11 mouse cellular contexts compared by ENCODE assay signal in the genomic region with DNA sequence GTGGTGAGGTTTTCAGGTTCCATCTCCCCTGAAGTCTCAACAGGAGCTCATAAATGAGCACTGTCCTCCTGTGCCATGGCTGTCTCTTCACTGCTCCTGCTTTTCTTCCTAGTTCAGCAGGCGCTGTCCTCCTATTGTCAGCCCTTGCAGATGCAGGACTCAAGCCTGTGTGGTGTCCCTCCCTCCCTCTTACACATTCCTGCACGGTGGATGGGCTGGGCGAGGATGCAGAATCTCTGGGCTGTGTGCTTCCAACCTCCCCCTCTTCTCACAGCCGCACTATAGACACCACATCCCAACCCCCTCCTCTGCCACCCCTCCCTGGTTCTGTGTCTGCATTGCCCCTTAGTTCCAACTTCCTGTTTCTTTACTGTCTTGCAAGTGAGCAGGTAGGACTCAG.
DNase-seq lines count a peak whose midpoint lies in the region; ATAC-seq and TF ChIP-seq lines count a peak whose summit lies in the region.
"Had no signal": no experiment of that assay in that cellular context is flagged by ENCODE, and none has a peak within 500 bp of the region (broad histone marks: within the 10 kb centered on the region; RNA-seq: fewer than 3 reads in every experiment).

No protein-coding gene starts in this region.

- H3K36me3 ChIP-seq in forebrain, embryonic 12.5 days (replicated peaks) = no peaks in the 10 kb centered on the region
- no peaks in the 10 kb centered on the region for H3K36me3 ChIP-seq in forebrain, postnatal 0 days (ENCODE audit: insufficient read depth)
- H3K36me3 ChIP-seq in kidney, embryonic 15.5 days = no peaks in the 10 kb centered on the region
- no peaks in the 10 kb centered on the region for H3K36me3 ChIP-seq in hindbrain, embryonic 15.5 days

- no peaks in the 10 kb centered on the region for H3K27me3 ChIP-seq in forebrain, embryonic 12.5 days
- no peaks in the 10 kb centered on the region for H3K27me3 ChIP-seq in forebrain, postnatal 0 days (ENCODE audit: insufficient read depth, low read length)
- no peaks in the 10 kb centered on the region for H3K27me3 ChIP-seq in kidney, embryonic 15.5 days
- H3K27me3 ChIP-seq in hindbrain, embryonic 15.5 days = no peaks in the 10 kb centered on the region
- no peaks in the 10 kb centered on the region; the same call in 1 of the 2 replicates for H3K27me3 ChIP-seq in cerebellum, adult 2 months (ENCODE audit: control insufficient read depth, insufficient read depth, low read length)

- no peak overlapping the region for H3K4me2 ChIP-seq in forebrain, embryonic 12.5 days
- no peak overlapping the region for H3K4me2 ChIP-seq in forebrain, postnatal 0 days (ENCODE audit: low read depth)
- H3K4me2 ChIP-seq in kidney, embryonic 15.5 days = no peak overlapping the region
- no peak overlapping the region for H3K4me2 ChIP-seq in hindbrain, embryonic 15.5 days

- 0 out of 2 replicates have a peak overlapping the region, but pooled peaks have one; percentile 13 for H3K27ac ChIP-seq in forebrain, embryonic 12.5 days
- H3K27ac ChIP-seq in forebrain, postnatal 0 days (ENCODE audit: low read depth, low read length) = no peak overlapping the region
- no peak overlapping the region for H3K27ac ChIP-seq in kidney, embryonic 15.5 days
- peak overlapping the region; percentile 35 for H3K27ac ChIP-seq in hindbrain, embryonic 15.5 days (replicated peaks)
- H3K27ac ChIP-seq in cerebellum, adult 2 months (ENCODE audit: insufficient read depth, low read length) = no peak overlapping the region

- 0 out of 2 replicates have a peak, but pooled peaks have one; percentile 51 for ATAC-seq in forebrain, embryonic 12.5 days (ENCODE audit: low FRiP score)
- ATAC-seq in forebrain, postnatal 0 days = no peak
- no peak for ATAC-seq in kidney, embryonic 15.5 days (replicated peaks; ENCODE audit: low FRiP score)
- ATAC-seq in hindbrain, embryonic 15.5 days (ENCODE audit: low FRiP score, low read depth) = peak; percentile 80

- TF ChIP-seq POLR2A in cerebellum, adult 2 months (IDR thresholded peaks at IDR 0.05; ENCODE audit: borderline replicate concordance, insufficient read depth, low read length) = no peak

- peaks cover 6% of the 10 kb centered on the region for H3K4me1 ChIP-seq in forebrain, embryonic 12.5 days
- H3K4me1 ChIP-seq in forebrain, postnatal 0 days (ENCODE audit: insufficient read depth) = no peaks in the 10 kb centered on the region
- 0 out of 2 replicates have a peak, but pooled peaks cover 4% of the 10 kb centered on the region for H3K4me1 ChIP-seq in kidney, embryonic 15.5 days
- H3K4me1 ChIP-seq in hindbrain, embryonic 15.5 days (replicated peaks) = peaks cover 7% of the 10 kb centered on the region
- peaks cover 4% of the 10 kb centered on the region; the same call in 1 of the 2 replicates for H3K4me1 ChIP-seq in cerebellum, adult 2 months (ENCODE audit: control insufficient read depth, insufficient read depth, low read length)

- DNase-seq in forebrain, postnatal 0 days = no peak
- peak; percentile 10 to 21 for DNase-seq in kidney, postnatal 4 days
- peak; percentile 46 for DNase-seq in ZHBTc4 (ENCODE audit: low read depth, low spot score)
- DNase-seq in cerebellum, adult 2 months = no peak
- DNase-seq in right cerebral cortex, postnatal 4 days = no peak
- DNase-seq: cerebellum, postnatal 14 days; kidney, adult 11 months; lung, postnatal 10 days had no signal

- no peaks in the 10 kb centered on the region for H3K9me3 ChIP-seq in forebrain, embryonic 12.5 days
- H3K9me3 ChIP-seq in forebrain, postnatal 0 days (ENCODE audit: low read length) = no peaks in the 10 kb centered on the region
- H3K9me3 ChIP-seq in kidney, embryonic 15.5 days (replicated peaks) = no peaks in the 10 kb centered on the region
- H3K9me3 ChIP-seq in hindbrain, embryonic 15.5 days = no peaks in the 10 kb centered on the region

- 40% methylated on average over 4 of the region's 4 CpGs for WGBS in forebrain, embryonic 12.5 days
- WGBS in forebrain, postnatal 0 days = 41% methylated on average over 4 of the region's 4 CpGs
- WGBS in kidney, embryonic 15.5 days = 32% methylated on average over 4 of the region's 4 CpGs
- 29% methylated on average over 4 of the region's 4 CpGs for WGBS in hindbrain, embryonic 15.5 days
- WGBS in cerebellum, adult 2 months = 73% methylated on average over 4 of the region's 4 CpGs

- no peak for TF ChIP-seq CTCF in forebrain, postnatal 0 days (IDR thresholded peaks at IDR 0.05; ENCODE audit: low read depth)
- TF ChIP-seq CTCF in cerebellum, adult 2 months (IDR thresholded peaks at IDR 0.05; ENCODE audit: borderline replicate concordance, insufficient read depth, low read depth, low read length) = no peak

- no peak overlapping the region for H3K9ac ChIP-seq in forebrain, embryonic 12.5 days
- H3K9ac ChIP-seq in forebrain, postnatal 0 days = no peak overlapping the region
- no peak overlapping the region for H3K9ac ChIP-seq in kidney, embryonic 15.5 days
- no peak overlapping the region for H3K9ac ChIP-seq in hindbrain, embryonic 15.5 days

- no peak overlapping the region for H3K4me3 ChIP-seq in forebrain, embryonic 12.5 days (replicated peaks)
- no peak overlapping the region for H3K4me3 ChIP-seq in forebrain, postnatal 0 days (ENCODE audit: low read depth, low read length)
- no peak overlapping the region for H3K4me3 ChIP-seq in kidney, embryonic 15.5 days (replicated peaks)
- H3K4me3 ChIP-seq in hindbrain, embryonic 15.5 days = no peak overlapping the region
- no peak overlapping the region for H3K4me3 ChIP-seq in cerebellum, adult 2 months (replicated peaks; ENCODE audit: insufficient read depth, low read depth, low read length)

Comparison
In these comparisons a context has a peak if more than half of its experiments do, and no peak if none do; other contexts are left out.
1. ATAC-seq: peak in forebrain, embryonic 12.5 days (single experiment) and hindbrain, embryonic 15.5 days (single experiment); none in forebrain, postnatal 0 days (single experiment) and kidney, embryonic 15.5 days (single experiment).
2. H3K27ac ChIP-seq: peak in forebrain, embryonic 12.5 days (single experiment) and hindbrain, embryonic 15.5 days (single experiment); none in forebrain, postnatal 0 days (single experiment), kidney, embryonic 15.5 days (single experiment) and cerebellum, adult 2 months (single experiment).
3. DNase-seq: peak in kidney, postnatal 4 days (2 of 2) and ZHBTc4 (single experiment); none in forebrain, postnatal 0 days (single experiment), cerebellum, adult 2 months (0 of 2) and right cerebral cortex, postnatal 4 days (single experiment).